Mouse (Mus musculus) kidney, postnatal 0 days (tissue): ENCODE data around the gene Crmp1. TPM values are rescaled to one million over a fixed set of nuclear protein-coding genes. Genes with fewer than 3 reads are reported as not detected.

Experiments used
- ATAC-seq: fragments of 200-750 bp; cut with Nextera tagmentation; replicated peaks from 2 replicates; pipeline ENCODE4 v1.8.0; 2017; ENCODE audit warnings: low read depth, moderate number of reproducible peaks, moderate TSS enrichment, moderate library complexity; ENCODE audit not compliant: low FRiP score
- DNase-seq: peaks from one replicate; pipeline ENCODE4 v3.0.0-alpha.2; 2016; ENCODE audit warnings: low spot score
- H3K27ac ChIP-seq: fragments of 300-500 bp; sonication (generic); 2 replicates; pipeline ENCODE4 v1.5.1; 2014; ENCODE audit warnings: mild to moderate bottlenecking
- H3K27me3 ChIP-seq: fragments of 300-500 bp; sonication (generic); 2 replicates; pipeline ENCODE4 v1.6.1; 2014; ENCODE audit warnings: low read length, mixed read lengths; ENCODE audit not compliant: insufficient read depth
- H3K36me3 ChIP-seq: fragments of 300-500 bp; sonication (generic); 2 replicates; pipeline ENCODE4 v1.6.1; 2014; ENCODE audit warnings: low read length, mixed read lengths; ENCODE audit not compliant: insufficient read depth
- H3K4me1 ChIP-seq: fragments of 300-500 bp; sonication (generic); replicated peaks from 2 replicates; pipeline ENCODE4 v1.6.1; 2014; ENCODE audit warnings: antibody characterized with exemption, low read length, mixed read lengths; ENCODE audit not compliant: insufficient read depth
- H3K4me2 ChIP-seq: fragments of 300-500 bp; sonication (generic); 2 replicates; pipeline ENCODE4 v1.6.1; 2014; ENCODE audit warnings: mild to moderate bottlenecking, low read length, moderate library complexity, mixed read lengths
- H3K4me3 ChIP-seq: fragments of 300-500 bp; sonication (generic); replicated peaks from 2 replicates; pipeline ENCODE4 v1.5.1; 2014; ENCODE audit warnings: low read depth, low read length
- H3K9ac ChIP-seq: fragments of 300-500 bp; sonication (generic); 2 replicates; pipeline ENCODE4 v1.6.1; 2014; ENCODE audit warnings: low read depth, low read length
- H3K9me3 ChIP-seq: fragments of 300-500 bp; sonication (generic); replicated peaks from 2 replicates; pipeline ENCODE4 v1.6.1; 2016; ENCODE audit warnings: low read length, inconsistent platforms, mixed read lengths
- CTCF ChIP-seq: IDR thresholded peaks from 2 replicates; pipeline ENCODE4 v1.5.1; 2016; ENCODE audit warnings: antibody characterized with exemption, low read depth, mild to moderate bottlenecking, moderate library complexity
- WGBS: fragments of 180-500 bp; shearing (Covaris S2); extraction: QIAGEN DNeasy Blood & Tissue Kit; methylation state at CpG from one replicate; pipeline ENCODE4 v1.1.7; 2014; 5-methylcytosine and 5-hydroxymethylcytosine counted together
- polyA plus RNA-seq: library from polyadenylated mRNA; unstranded; fragments of >200 nt; fragmentation: Nextera tagmentation; extraction: Ambion mirVana; gene quantifications from 2 replicates; pipeline ENCODE4 v1.2.1, GENCODE M21; 2015

Crmp1 gene
- polyA plus RNA-seq, 1 experiment from 2014 or later: 2.6 TPM

DNA sequence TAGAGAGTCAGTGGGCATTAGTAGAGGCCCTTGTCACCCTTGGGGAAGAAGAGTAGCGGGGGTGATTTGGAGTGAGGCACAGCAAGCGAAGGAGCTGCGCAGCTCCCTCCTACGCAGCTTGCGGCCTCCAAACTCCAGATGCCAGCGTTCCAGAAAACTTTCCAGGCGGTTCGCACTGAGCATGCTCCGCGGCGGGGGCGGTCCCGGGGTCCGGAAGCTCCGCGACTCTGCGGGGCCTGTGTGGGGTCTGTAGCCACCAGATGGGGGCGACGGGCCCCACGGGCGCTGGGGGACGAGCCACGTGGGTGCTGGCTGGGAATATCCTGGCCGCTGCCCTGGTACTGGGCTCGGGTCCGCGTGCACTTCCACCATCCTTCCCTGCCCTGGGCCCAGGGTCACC is 96.5 kb downstream of the Crmp1 start, which contains the start of gene Evc2:
TSS of gene Evc2 (plus strand) at position 212 of the 400 bp plus-strand sequence.
- DNase-seq: peak; percentile 90
- 0% methylated on average over 27 of the region's 27 CpGs for WGBS
- Histone ChIP-seq H3K9me3 (no peaks in the 10 kb centered on the region), H3K27ac (peak within 1 kb of the TSS; percentile 48), H3K4me3 (peak within 1 kb of the TSS; percentile 58), H3K4me2 (peak within 1 kb of the TSS; percentile 89), H3K36me3 (no peaks in the 10 kb centered on the region), H3K27me3 (no peaks in the 10 kb centered on the region), H3K4me1 (peaks cover 30% of the 10 kb centered on the region), H3K9ac (peak within 1 kb of the TSS; percentile 67)
- peak; percentile 50 for TF ChIP-seq CTCF
- ATAC-seq: peak; percentile 74

Other genes starting within 250 kb of the Crmp1 start
- gene Gm1043, start 156.6 kb upstream of the Crmp1 start, polyA plus RNA-seq: not detected in 2 replicates
- 13.8 and 15.9 TPM in 2 replicates for gene Evc, start 95.0 kb downstream of the Crmp1 start, polyA plus RNA-seq
- gene Evc2, start 96.6 kb downstream of the Crmp1 start, polyA plus RNA-seq: 16.3 and 17.7 TPM in 2 replicates